In the genomic region with DNA sequence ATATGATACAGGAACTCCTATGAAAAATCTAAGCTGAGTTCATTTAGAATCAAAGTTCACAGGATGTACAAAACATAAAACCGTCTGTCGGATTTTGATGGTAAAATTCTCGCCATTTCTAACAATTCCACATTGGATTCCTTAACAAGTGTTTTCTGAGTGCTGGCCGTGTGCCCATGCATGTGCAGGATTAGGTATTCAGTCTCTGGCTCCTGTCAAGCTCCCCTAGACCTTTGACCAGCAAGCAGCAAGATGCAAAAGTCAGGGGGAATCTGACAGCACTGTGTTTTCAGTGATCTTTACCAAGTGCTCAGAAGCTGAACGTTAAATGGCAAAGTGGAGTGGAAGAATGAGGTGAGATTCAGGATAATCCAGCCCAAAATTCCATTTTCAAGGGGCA, we compare ENCODE assay signal across 18 mouse cellular contexts.
"Had no signal": no experiment of that assay in that cellular context is flagged by ENCODE, and none has a peak within 500 bp of the region (broad histone marks: within the 10 kb centered on the region; RNA-seq: fewer than 3 reads in every experiment).

No protein-coding gene starts in this region.

- H3K9me3 ChIP-seq: liver, embryonic 13.5 days; neural tube, embryonic 12.5 days; neural tube, embryonic 15.5 days had no signal

- H3K36me3 ChIP-seq: liver, embryonic 13.5 days; neural tube, embryonic 15.5 days had no signal

- ATAC-seq: intestine, embryonic 16.5 days had no signal

- H3K4me3 ChIP-seq: layer of hippocampus, adult 2 months; liver, embryonic 13.5 days; neural tube, embryonic 12.5 days; neural tube, embryonic 15.5 days had no signal

- H3K4me1 ChIP-seq: liver, embryonic 13.5 days; neural tube, embryonic 12.5 days; neural tube, embryonic 15.5 days had no signal

- DNase-seq: layer of hippocampus, adult 9-11 months; liver, embryonic 13.5 days; lung, adult 2 months; lung, postnatal 14 days; lung, postnatal 4 days; midbrain, embryonic 14.5 days; right cerebral cortex, adult 18-20 months; right cerebral cortex, postnatal 14 days; right cerebral cortex, postnatal 4 days; thymus, adult 2 months; thymus, postnatal 14 days; thymus, postnatal 4 days had no signal

- H3K4me2 ChIP-seq: liver, embryonic 13.5 days; midbrain, embryonic 11.5 days; neural tube, embryonic 12.5 days; neural tube, embryonic 15.5 days had no signal

- H3K27ac ChIP-seq: layer of hippocampus, adult 2 months; liver, embryonic 13.5 days; neural tube, embryonic 12.5 days; neural tube, embryonic 15.5 days; stomach, postnatal 0 days had no signal

- H3K27me3 ChIP-seq: liver, embryonic 13.5 days; neural tube, embryonic 12.5 days; neural tube, embryonic 15.5 days had no signal

- H3K9ac ChIP-seq: liver, embryonic 13.5 days; neural tube, embryonic 12.5 days; neural tube, embryonic 15.5 days had no signal
